Mouse (Mus musculus) brain, embryonic 18.5 days (tissue): Measurements from ENCODE around the gene Adgrg1.
"Not testable (repeated sequence)": the region's sequence is repeated elsewhere in the genome, so short reads cannot be mapped to it uniquely, and the experiment has no call there.

Experiments
- DNase-seq: peaks from one replicate; pipeline ENCODE4 v3.0.0-alpha.2; 2012; ENCODE audit warnings: low read depth, low spot score

The Adgrg1 gene

GRCm38 (mm10) chr8:94996037-94996436 lies 21.5 kb downstream of the Adgrg1 start:
- no peak for DNase-seq

- DNase-seq, result no peak
Measured at GRCm38 (mm10) chr8:94996899-94997856, 22.6 kb downstream of the Adgrg1 start.

GRCm38 (mm10) chr8:94997857-94998243 lies 23.3 kb downstream of the Adgrg1 start:
- DNase-seq, result no peak

GRCm38 (mm10) chr8:94998431-94998830 lies 23.9 kb downstream of the Adgrg1 start:
- no peak for DNase-seq

GRCm38 (mm10) chr8:94999004-94999403 lies 24.5 kb downstream of the Adgrg1 start:
- DNase-seq, result no peak

GRCm38 (mm10) chr8:94999956-95000355 lies 25.4 kb downstream of the Adgrg1 start:
- DNase-seq, result no peak

- DNase-seq, result no peak
Measured at GRCm38 (mm10) chr8:95000684-95001083, 26.1 kb downstream of the Adgrg1 start.

GRCm38 (mm10) chr8:95001165-95001564 lies 26.6 kb downstream of the Adgrg1 start:
- no peak for DNase-seq

- no peak for DNase-seq
Measured at GRCm38 (mm10) chr8:95001655-95002054, 27.1 kb downstream of the Adgrg1 start.

- no peak for DNase-seq
Measured at GRCm38 (mm10) chr8:95002089-95002655, 27.6 kb downstream of the Adgrg1 start.

- DNase-seq, result no peak
Measured at GRCm38 (mm10) chr8:95012442-95012919, 37.9 kb downstream of the Adgrg1 start.

- no peak for DNase-seq
Measured at GRCm38 (mm10) chr8:95015866-95016265, 41.3 kb downstream of the Adgrg1 start.

- no peak for DNase-seq
Measured at GRCm38 (mm10) chr8:95016684-95017083, 42.1 kb downstream of the Adgrg1 start.

GRCm38 (mm10) chr8:95017451-95017850 lies 42.9 kb downstream of the Adgrg1 start, which contains the start of gene Adgrg3:
Gene Adgrg3, plus strand, starts transcription at chr8:95017692.
- DNase-seq, result no peak

GRCm38 (mm10) chr8:95017969-95018635 lies 43.6 kb downstream of the Adgrg1 start:
- no peak for DNase-seq

- DNase-seq, result no peak
Measured at GRCm38 (mm10) chr8:95020293-95020777, 45.8 kb downstream of the Adgrg1 start.

GRCm38 (mm10) chr8:95020821-95021220 lies 46.3 kb downstream of the Adgrg1 start:
- DNase-seq, result no peak

- DNase-seq, result no peak
Measured at GRCm38 (mm10) chr8:95023201-95023600, 48.6 kb downstream of the Adgrg1 start.

GRCm38 (mm10) chr8:95024387-95024786 lies 49.8 kb downstream of the Adgrg1 start:
- DNase-seq, result no peak

- DNase-seq, result no peak
Measured at GRCm38 (mm10) chr8:95025421-95025820, 50.9 kb downstream of the Adgrg1 start.

- DNase-seq, result not testable (repeated sequence)
Measured at GRCm38 (mm10) chr8:95028391-95028790, 53.8 kb downstream of the Adgrg1 start.
